Mouse (Mus musculus): Measurements from ENCODE around the gene Psen1. TPM values are rescaled to one million over a fixed set of nuclear protein-coding genes. Genes with fewer than 3 reads are reported as not detected.

The Psen1 gene
- total and polyA plus RNA-seq, 3 experiments, result 28.4 to 61.1 (median 45.8) TPM

- Histone ChIP-seq H3K4me2 (ENCODE audit: insufficient read depth, low read depth, poor library complexity, severe bottlenecking) (0 out of 2 replicates have a peak overlapping the region, but pooled peaks have one; percentile 52), H3K9me3 (replicated peaks; ENCODE audit: low read length) (no peaks in the 10 kb centered on the region), H3K79me2 (replicated peaks; ENCODE audit: control insufficient read depth, extremely low read depth, insufficient read depth, poor library complexity, severe bottlenecking) (peaks cover 73% of the 10 kb centered on the region), H3K27ac (ENCODE audit: insufficient read depth, low read depth) (no peak overlapping the region), H3K4me3 (replicated peaks in 1 of 3; ENCODE audit: low read depth in 2 of 3, low read length in 2 of 3, poor library complexity in 1 of 3) (no peak overlapping the region), H3K36me3 (replicated peaks in 1 of 2; ENCODE audit: control insufficient read depth in 1 of 2, insufficient read depth in 1 of 2, low read length in 1 of 2) (peaks cover 6 to 48% of the 10 kb centered on the region in 2 experiments), H3K27me3 (replicated peaks) (no peaks in the 10 kb centered on the region), H3K4me1 (ENCODE audit: control insufficient read depth in 1 of 2, insufficient read depth in 2 of 2) (peaks cover 15 to 68% of the 10 kb centered on the region in 2 experiments), H3K9ac (ENCODE audit: insufficient read depth, low read depth) (no peak overlapping the region)
- dilution Hi-C loops (cut with MboI; ENCODE audit: extremely low pct_ligation_motif_present, extremely low pct_unique_long_range_greater_than_20kb, low sequenced_read_pairs) (no loop called here), in situ Hi-C loops (cut with MboI; ENCODE audit: low pct_ligation_motif_present, low pct_unique_long_range_greater_than_20kb, low sequenced_read_pairs) (no loop called here)
- TF ChIP-seq RAD21 (IDR thresholded peaks at IDR 0.05; ENCODE audit: low read depth, low read length) (no peak), TCF12 (IDR thresholded peaks at IDR 0.05; ENCODE audit: low read depth, low read length) (no peak), BHLHE40 (IDR thresholded peaks at IDR 0.05; ENCODE audit: low read depth, low read length) (no peak), ZMIZ1 (IDR thresholded peaks at IDR 0.05; ENCODE audit: low read depth, low read length) (no peak), JUN (IDR thresholded peaks at IDR 0.05; ENCODE audit: insufficient read depth, low read depth, low read length) (no peak), ELF1 (IDR thresholded peaks at IDR 0.05; ENCODE audit: low read depth, low read length) (no peak), HCFC1 (IDR thresholded peaks at IDR 0.05; ENCODE audit: low read depth, low read length) (no peak), KAT2A (IDR thresholded peaks at IDR 0.05; ENCODE audit: insufficient replicate concordance, low read length) (no peak), ZKSCAN1 (IDR thresholded peaks at IDR 0.05; ENCODE audit: borderline replicate concordance, low read depth, low read length) (no peak), CHD2 (IDR thresholded peaks at IDR 0.05; ENCODE audit: low read length) (no peak), SIN3A (IDR thresholded peaks at IDR 0.05; ENCODE audit: low read length) (no peak), ZNF384 (IDR thresholded peaks at IDR 0.05; ENCODE audit: low read depth, low read length) (no peak), USF1 (IDR thresholded peaks at IDR 0.05; ENCODE audit: low read depth, low read length) (no peak), JUND (conservative IDR thresholded peaks at IDR 0.05; ENCODE audit: low read depth, low read length) (no peak)
- DNase-seq (ENCODE audit: extremely low read depth), result no peak
These were observed 6.7 kb downstream of the Psen1 start for GRCm38 (mm10) chr12:83694669-83695068.

- no peak overlapping the region for H3K9ac ChIP-seq (ENCODE audit: insufficient read depth, low read depth)
- H3K36me3 ChIP-seq (replicated peaks in 1 of 2; ENCODE audit: control insufficient read depth in 1 of 2, insufficient read depth in 1 of 2, low read length in 1 of 2), result peaks cover 11 to 60% of the 10 kb centered on the region in 2 experiments
- peaks cover 12 to 35% of the 10 kb centered on the region in 2 experiments for H3K4me1 ChIP-seq (ENCODE audit: control insufficient read depth in 1 of 2, insufficient read depth in 2 of 2)
- H3K4me2 ChIP-seq (ENCODE audit: insufficient read depth, low read depth, poor library complexity, severe bottlenecking), result no peak overlapping the region
- no peak overlapping the region for H3K4me3 ChIP-seq (replicated peaks in 1 of 3; ENCODE audit: low read depth in 2 of 3, low read length in 2 of 3, poor library complexity in 1 of 3)
- in situ Hi-C loops (cut with MboI; ENCODE audit: low pct_ligation_motif_present, low pct_unique_long_range_greater_than_20kb, low sequenced_read_pairs) (no loop called here), dilution Hi-C loops (cut with MboI; ENCODE audit: extremely low pct_ligation_motif_present, extremely low pct_unique_long_range_greater_than_20kb, low sequenced_read_pairs) (no loop called here)
- no peak overlapping the region for H3K27ac ChIP-seq (ENCODE audit: insufficient read depth, low read depth)
- H3K9me3 ChIP-seq (replicated peaks; ENCODE audit: low read length), result no peaks in the 10 kb centered on the region
- TF ChIP-seq UBTF (IDR thresholded peaks at IDR 0.05; ENCODE audit: low read depth, low read length) (no peak), RAD21 (IDR thresholded peaks at IDR 0.05; ENCODE audit: low read depth, low read length) (no peak), BHLHE40 (IDR thresholded peaks at IDR 0.05; ENCODE audit: low read depth, low read length) (no peak), NRF1 (IDR thresholded peaks at IDR 0.05; ENCODE audit: low read depth, low read length) (no peak), KAT2A (IDR thresholded peaks at IDR 0.05; ENCODE audit: insufficient replicate concordance, low read length) (no peak), EP300 (IDR thresholded peaks at IDR 0.05; ENCODE audit: low read length) (no peak), MYC (IDR thresholded peaks at IDR 0.05; ENCODE audit: low read depth, low read length) (no peak), ZC3H11A (IDR thresholded peaks at IDR 0.05; ENCODE audit: low read depth, low read length) (no peak), CTCF (conservative IDR thresholded peaks at IDR 0.05 in 1 of 2, IDR thresholded peaks at IDR 0.05 in 1 of 2; ENCODE audit: low read depth in 2 of 2, low read length in 2 of 2) (no peak), JUN (IDR thresholded peaks at IDR 0.05; ENCODE audit: insufficient read depth, low read depth, low read length) (no peak), ELF1 (IDR thresholded peaks at IDR 0.05; ENCODE audit: low read depth, low read length) (no peak), POLR2AphosphoS2 (IDR thresholded peaks at IDR 0.05; ENCODE audit: low read depth, low read length) (no peak), MEF2A (IDR thresholded peaks at IDR 0.05; ENCODE audit: borderline replicate concordance, low read depth, low read length) (no peak), GABPA (IDR thresholded peaks at IDR 0.05; ENCODE audit: insufficient replicate concordance, low read depth, low read length) (no peak), MXI1 (IDR thresholded peaks at IDR 0.05; ENCODE audit: low read depth, low read length) (no peak), ZMIZ1 (IDR thresholded peaks at IDR 0.05; ENCODE audit: low read depth, low read length) (no peak), SIN3A (IDR thresholded peaks at IDR 0.05; ENCODE audit: low read length) (no peak), CHD2 (IDR thresholded peaks at IDR 0.05; ENCODE audit: low read length) (no peak)
- DNase-seq (ENCODE audit: extremely low read depth), result no peak
- peaks cover 38% of the 10 kb centered on the region for H3K79me2 ChIP-seq (replicated peaks; ENCODE audit: control insufficient read depth, extremely low read depth, insufficient read depth, poor library complexity, severe bottlenecking)
- H3K27me3 ChIP-seq (replicated peaks), result no peaks in the 10 kb centered on the region
These were observed 10.7 kb downstream of the Psen1 start for GRCm38 (mm10) chr12:83698637-83699036.

Measured in CH12.LX (cell line).